Mouse (Mus musculus): ENCODE data around the gene Zfp846. TPM values are rescaled to one million over a fixed set of nuclear protein-coding genes. Genes with fewer than 3 reads are reported as not detected.

Gene Zfp846
- polyA plus RNA-seq (2012; rRNA removed), result 26.2 and 29.8 TPM in 2 replicates

GRCm38 (mm10) chr9:20581175-20581634 is at the start of gene Zfp846:
Gene Zfp846 (plus strand): TSS chr9:20581291.

GRCm38 (mm10) chr9:20642101-20642895 is 61.2 kb downstream of the Zfp846 start, which contains the start of gene Ubl5:
Gene Ubl5 (plus strand): TSS chr9:20642878.

GRCm38 (mm10) chr9:20644360-20645081 is 63.4 kb downstream of the Zfp846 start, which contains the start of gene Fbxl12:
Gene Fbxl12 (minus strand): TSS chr9:20644767.

GRCm38 (mm10) chr9:20651602-20652259 is 70.6 kb downstream of the Zfp846 start, which contains the start of gene Pin1:
Gene Pin1 (plus strand): TSS chr9:20652095.

Other genes starting within 250 kb of the Zfp846 start
- 0.09 and 0.12 TPM in 2 replicates for gene Olfr18, start 245.2 kb upstream of the Zfp846 start, polyA plus RNA-seq (2012; rRNA removed)
- gene Zfp560, start 196.1 kb upstream of the Zfp846 start, polyA plus RNA-seq (2012; rRNA removed), result 37.2 and 39.5 TPM in 2 replicates
- 13.4 and 13.5 TPM in 2 replicates for gene Zfp26, start 121.1 kb upstream of the Zfp846 start, polyA plus RNA-seq (2012; rRNA removed)
- gene Zfp426, start 88.5 kb upstream of the Zfp846 start, polyA plus RNA-seq (2012; rRNA removed), result 25.7 and 26.8 TPM in 2 replicates
- gene Zfp266, start 59.9 kb upstream of the Zfp846 start, polyA plus RNA-seq (2012; rRNA removed), result 46.4 and 48.0 TPM in 2 replicates
- gene Ubl5, start 61.6 kb downstream of the Zfp846 start, polyA plus RNA-seq (2012; rRNA removed), result 601 and 618 TPM in 2 replicates
- gene Fbxl12, start 63.5 kb downstream of the Zfp846 start, polyA plus RNA-seq (2012; rRNA removed), result 27.3 and 28.4 TPM in 2 replicates
- 39.1 and 44.7 TPM in 2 replicates for gene Pin1, start 70.8 kb downstream of the Zfp846 start, polyA plus RNA-seq (2012; rRNA removed)
- 181 and 199 TPM in 2 replicates for gene Olfm2, start 165.1 kb downstream of the Zfp846 start, polyA plus RNA-seq (2012; rRNA removed)
- gene Col5a3, start 233.8 kb downstream of the Zfp846 start, polyA plus RNA-seq (2012; rRNA removed), result 1.6 and 2.8 TPM in 2 replicates
- gene Rdh8, start 237.2 kb downstream of the Zfp846 start, polyA plus RNA-seq (2012; rRNA removed), result not detected in 2 replicates

All from central nervous system, embryonic 18 days (tissue).